Mouse (Mus musculus) cortical plate, adult 2 months (tissue): ENCODE measurements around the gene Actr8.

Source experiments
- CTCF ChIP-seq: fragments of 200-500 bp; IDR thresholded peaks from 2 replicates; pipeline ENCODE4 v1.5.1; 2011; ENCODE audit warnings: mild to moderate bottlenecking, control low read depth, low read length; ENCODE audit not compliant: insufficient read depth; ENCODE audit errors: extremely low read depth
- POLR2A ChIP-seq: fragments of 200-500 bp; IDR thresholded peaks from 2 replicates; pipeline ENCODE4 v1.6.1; 2011; ENCODE audit warnings: mild to moderate bottlenecking, low read length, control low read depth; ENCODE audit not compliant: insufficient read depth; ENCODE audit errors: extremely low read depth

DNA sequence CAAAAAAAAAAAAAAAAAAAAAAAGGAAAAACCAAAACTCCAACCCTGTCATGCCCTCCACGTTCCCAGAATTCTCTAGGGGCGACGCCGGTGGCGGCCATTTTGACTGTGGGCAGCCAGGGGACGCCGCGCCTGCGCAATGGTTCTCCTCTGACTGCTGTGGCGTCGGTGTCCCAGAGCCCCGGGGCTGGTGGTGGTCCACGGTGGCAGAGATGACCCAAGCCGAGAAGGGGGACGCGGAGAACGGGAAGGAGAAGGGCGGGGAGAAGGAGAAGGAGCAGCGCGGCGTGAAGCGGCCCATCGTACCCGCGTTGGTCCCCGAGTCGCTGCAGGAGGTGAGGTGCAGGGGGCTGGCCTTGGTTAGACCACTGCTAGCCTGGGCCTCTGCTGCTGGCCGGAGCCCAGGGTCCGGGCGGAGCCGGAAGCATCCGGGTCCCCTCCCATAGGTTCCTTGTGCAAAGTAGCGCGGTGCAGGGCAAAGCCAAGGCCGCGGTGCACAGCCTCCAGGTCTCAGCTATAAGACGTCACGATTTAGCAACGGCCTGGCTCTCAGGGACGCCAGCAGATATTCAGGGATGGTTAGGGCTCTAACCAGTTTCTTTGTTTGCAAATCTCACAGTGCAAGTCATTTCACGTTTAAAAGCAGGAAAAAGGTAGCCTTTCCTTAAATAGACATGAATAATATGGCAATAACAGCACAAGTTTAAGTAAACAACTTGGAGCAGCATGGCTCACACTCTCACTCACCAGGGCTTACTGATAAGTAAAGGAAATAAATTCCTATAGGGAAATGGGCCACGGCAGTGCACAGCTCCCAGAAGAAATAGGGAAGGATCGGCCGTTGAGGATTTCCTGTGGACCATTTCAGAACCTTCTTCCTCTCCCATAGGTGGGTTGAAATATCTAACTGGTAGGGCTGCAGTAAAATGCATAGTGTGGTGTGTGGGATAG is at the start of gene Actr8:
- TF ChIP-seq POLR2A (peak; percentile 52), CTCF (no peak)
